Mouse (Mus musculus): ENCODE results near the gene Kif1b. TPM values are rescaled to one million over a fixed set of nuclear protein-coding genes. Genes with fewer than 3 reads are reported as not detected.
A peak's percentile ranks its signal among the peaks of the same experiment; 100 is the strongest.
"Not testable (repeated sequence)": the region's sequence is repeated elsewhere in the genome, so short reads cannot be mapped to it uniquely, and the experiment has no call there.

The Kif1b gene
- polyA plus RNA-seq, 1 experiment from 2014 or later, result 35.6 TPM

- TF ChIP-seq EP300 (IDR thresholded peaks at IDR 0.05), result no peak
- no peak for TF ChIP-seq CTCF (IDR thresholded peaks at IDR 0.05)
- Histone ChIP-seq H3K9ac (replicated peaks; ENCODE audit: low read depth) (no peak overlapping the region), H3K27me3 (replicated peaks; ENCODE audit: insufficient read depth, low read length) (no peaks in the 10 kb centered on the region), H3K4me3 (ENCODE audit: low read depth, low read length) (no peak overlapping the region), H3K9me3 (ENCODE audit: low read length) (no peaks in the 10 kb centered on the region), H3K4me2 (replicated peaks; ENCODE audit: low read depth, low read length) (no peak overlapping the region), H3K4me1 (ENCODE audit: insufficient read depth, low read depth, low read length) (no peaks in the 10 kb centered on the region), H3K36me3 (ENCODE audit: insufficient read depth, low read length) (peaks cover 38% of the 10 kb centered on the region; the same call in 1 of the 2 replicates), H3K27ac (ENCODE audit: low read length) (no peak overlapping the region)
- ATAC-seq, result no peak
- DNase-seq (ENCODE audit: low spot score), result no peak
- 68% methylated on average over 5 of the region's 5 CpGs for WGBS
Observed at GRCm38 (mm10) chr4:149247772-149248171, 59.7 kb downstream of the Kif1b start.

GRCm38 (mm10) chr4:149247156-149247633 is 60.3 kb downstream of the Kif1b start:
- WGBS, result 63% methylated on average over 8 of the region's 8 CpGs
- no peak overlapping the region for H3K4me3 ChIP-seq (ENCODE audit: low read depth, low read length)
- H3K27me3 ChIP-seq (replicated peaks; ENCODE audit: insufficient read depth, low read length), result no peaks in the 10 kb centered on the region
- H3K36me3 ChIP-seq (ENCODE audit: insufficient read depth, low read length), result peaks cover 36% of the 10 kb centered on the region; the same call in 1 of the 2 replicates
- no peak for TF ChIP-seq CTCF (IDR thresholded peaks at IDR 0.05)
- no peak for TF ChIP-seq EP300 (IDR thresholded peaks at IDR 0.05)
- no peak overlapping the region for H3K4me2 ChIP-seq (replicated peaks; ENCODE audit: low read depth, low read length)
- ATAC-seq (no peak), DNase-seq (ENCODE audit: low spot score) (no peak)
- H3K9me3 ChIP-seq (ENCODE audit: low read length), result no peaks in the 10 kb centered on the region
- no peak overlapping the region for H3K27ac ChIP-seq (ENCODE audit: low read length)
- H3K9ac ChIP-seq (replicated peaks; ENCODE audit: low read depth), result no peak overlapping the region
- no peaks in the 10 kb centered on the region for H3K4me1 ChIP-seq (ENCODE audit: insufficient read depth, low read depth, low read length)

DNA sequence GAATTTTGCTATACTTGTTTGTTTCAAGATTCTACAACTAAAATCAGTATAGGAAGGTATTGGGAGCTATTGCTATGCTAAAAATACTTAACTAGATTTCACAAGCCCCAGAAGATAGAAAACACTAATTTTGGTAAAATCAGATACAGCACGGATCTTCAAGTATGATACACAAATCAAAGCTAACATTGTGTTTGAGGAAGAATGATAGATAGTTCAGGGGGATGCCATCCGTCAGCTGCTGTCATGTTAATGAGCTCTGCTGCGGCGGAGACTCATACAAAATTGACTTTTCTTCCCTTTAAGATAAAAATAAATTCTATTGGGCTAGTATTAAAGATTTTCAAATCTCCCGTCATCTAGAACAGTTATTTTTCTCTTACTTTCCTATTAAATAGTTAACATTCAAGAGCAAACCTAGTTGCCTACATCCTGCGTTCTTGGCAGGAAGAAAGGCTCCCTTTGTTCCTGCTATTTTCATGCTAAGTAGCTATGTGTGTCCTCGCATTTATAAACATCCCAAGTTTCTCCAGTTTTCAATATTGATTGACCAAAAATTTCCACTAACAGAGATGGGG is 60.8 kb downstream of the Kif1b start:
- DNase-seq (ENCODE audit: low spot score), result no peak
- H3K9ac ChIP-seq (replicated peaks; ENCODE audit: low read depth), result no peak overlapping the region

DNA sequence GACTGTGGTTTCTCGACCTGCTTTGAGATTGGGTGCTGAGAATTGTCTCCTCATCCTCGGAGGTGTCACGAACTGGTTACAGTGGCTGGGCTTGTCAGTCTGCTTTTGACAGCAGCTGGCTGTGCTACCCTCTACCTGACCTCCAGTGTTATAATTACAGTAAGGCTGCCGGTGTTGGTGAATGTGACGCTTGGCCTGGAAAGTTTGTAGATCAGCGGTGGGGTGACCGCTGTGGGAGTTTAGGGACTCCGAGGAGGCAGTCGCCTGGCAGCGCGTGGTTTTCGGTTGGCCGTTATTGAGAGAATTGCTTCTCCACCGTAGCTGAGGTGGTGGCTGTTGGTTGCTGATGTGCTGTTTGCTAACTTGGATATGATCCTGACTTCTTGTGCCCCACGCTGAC is 70.5 kb downstream of the Kif1b start:
- H3K27ac ChIP-seq (ENCODE audit: low read length), result no peak overlapping the region
- TF ChIP-seq CTCF (IDR thresholded peaks at IDR 0.05) (no peak), EP300 (IDR thresholded peaks at IDR 0.05) (no peak)
- WGBS, result 92% methylated on average over 15 of the region's 15 CpGs
- H3K9me3 ChIP-seq (ENCODE audit: low read length), result no peaks in the 10 kb centered on the region
- ATAC-seq (no peak), DNase-seq (ENCODE audit: low spot score) (no peak)
- no peaks in the 10 kb centered on the region for H3K4me1 ChIP-seq (ENCODE audit: insufficient read depth, low read depth, low read length)
- H3K4me3 ChIP-seq (ENCODE audit: low read depth, low read length), result no peak overlapping the region
- no peak overlapping the region for H3K9ac ChIP-seq (replicated peaks; ENCODE audit: low read depth)
- no peak overlapping the region for H3K4me2 ChIP-seq (replicated peaks; ENCODE audit: low read depth, low read length)
- H3K27me3 ChIP-seq (replicated peaks; ENCODE audit: insufficient read depth, low read length), result no peaks in the 10 kb centered on the region
- H3K36me3 ChIP-seq (ENCODE audit: insufficient read depth, low read length), result peaks cover 19% of the 10 kb centered on the region

More for the DNA sequence above, 60.8 kb downstream of the Kif1b start:
- H3K36me3 ChIP-seq (ENCODE audit: insufficient read depth, low read length), result peaks cover 37% of the 10 kb centered on the region; the same call in 1 of the 2 replicates
- no peaks in the 10 kb centered on the region for H3K9me3 ChIP-seq (ENCODE audit: low read length)
- WGBS, result 64% methylated on average over 7 of the region's 7 CpGs
- no peak overlapping the region for H3K4me2 ChIP-seq (replicated peaks; ENCODE audit: low read depth, low read length)
- ATAC-seq, result no peak
- no peak overlapping the region for H3K27ac ChIP-seq (ENCODE audit: low read length)
- no peaks in the 10 kb centered on the region for H3K27me3 ChIP-seq (replicated peaks; ENCODE audit: insufficient read depth, low read length)
- H3K4me1 ChIP-seq (ENCODE audit: insufficient read depth, low read depth, low read length), result no peaks in the 10 kb centered on the region
- no peak overlapping the region for H3K4me3 ChIP-seq (ENCODE audit: low read depth, low read length)
- TF ChIP-seq CTCF (IDR thresholded peaks at IDR 0.05) (no peak), EP300 (IDR thresholded peaks at IDR 0.05) (no peak)

- TF ChIP-seq EP300 (IDR thresholded peaks at IDR 0.05), result no peak
- TF ChIP-seq CTCF (IDR thresholded peaks at IDR 0.05), result no peak
- no peak overlapping the region for H3K4me3 ChIP-seq (ENCODE audit: low read depth, low read length)
- H3K36me3 ChIP-seq (ENCODE audit: insufficient read depth, low read length), result peaks cover 23% of the 10 kb centered on the region
- H3K9me3 ChIP-seq (ENCODE audit: low read length), result no peaks in the 10 kb centered on the region
- no peaks in the 10 kb centered on the region for H3K4me1 ChIP-seq (ENCODE audit: insufficient read depth, low read depth, low read length)
- H3K27ac ChIP-seq (ENCODE audit: low read length), result no peak overlapping the region
- no peak for ATAC-seq
- H3K4me2 ChIP-seq (replicated peaks; ENCODE audit: low read depth, low read length), result no peak overlapping the region
- H3K27me3 ChIP-seq (replicated peaks; ENCODE audit: insufficient read depth, low read length), result no peaks in the 10 kb centered on the region
- DNase-seq (ENCODE audit: low spot score), result no peak
- 47% methylated on average over 9 of the region's 9 CpGs for WGBS
- no peak overlapping the region for H3K9ac ChIP-seq (replicated peaks; ENCODE audit: low read depth)
Observed at GRCm38 (mm10) chr4:149233938-149234337, 73.6 kb downstream of the Kif1b start.

- H3K27me3 ChIP-seq (replicated peaks; ENCODE audit: insufficient read depth, low read length); ATAC-seq; H3K9me3 ChIP-seq (ENCODE audit: low read length); H3K27ac ChIP-seq (ENCODE audit: low read length); H3K4me3 ChIP-seq (ENCODE audit: low read depth, low read length); H3K4me1 ChIP-seq (ENCODE audit: insufficient read depth, low read depth, low read length); H3K9ac ChIP-seq (replicated peaks; ENCODE audit: low read depth); H3K4me2 ChIP-seq (replicated peaks; ENCODE audit: low read depth, low read length); DNase-seq (ENCODE audit: low spot score): not testable (repeated sequence)
- peak; percentile 19; the same call in 1 of the 2 replicates for TF ChIP-seq CTCF (IDR thresholded peaks at IDR 0.05)
- H3K36me3 ChIP-seq (ENCODE audit: insufficient read depth, low read length), result peaks cover 14% of the 10 kb centered on the region; the same call in 1 of the 2 replicates
- 83% methylated on average over 3 of the region's 3 CpGs for WGBS
Observed at GRCm38 (mm10) chr4:149228682-149229081, 78.8 kb downstream of the Kif1b start.
